Mouse (Mus musculus) embryonic facial prominence, embryonic 11.5 days (tissue): ENCODE data around the gene Tubg2. TPM values are rescaled to one million over a fixed set of nuclear protein-coding genes. Genes with fewer than 3 reads are reported as not detected.

Experiments used
- ATAC-seq: fragments of 200-750 bp; cut with Nextera tagmentation; replicated peaks from 2 replicates; pipeline ENCODE4 v1.8.0; 2017; ENCODE audit warnings: low read depth; ENCODE audit not compliant: insufficient number of reproducible peaks, low FRiP score, low TSS enrichment
- DNase-seq: peaks from one replicate; pipeline ENCODE4 v3.0.0-alpha.2; 2015; ENCODE audit warnings: low spot score
- H3K27ac ChIP-seq: fragments of 300-500 bp; sonication (generic); replicated peaks from 2 replicates; pipeline ENCODE4 v1.5.1; 2014; ENCODE audit warnings: mild to moderate bottlenecking, low read depth, low read length, control low read depth
- H3K27me3 ChIP-seq: fragments of 300-500 bp; sonication (generic); 2 replicates; pipeline ENCODE4 v1.6.1; 2014; ENCODE audit warnings: mild to moderate bottlenecking, low read length, moderate library complexity, mixed read lengths; ENCODE audit not compliant: control insufficient read depth, insufficient read depth
- H3K36me3 ChIP-seq: fragments of 300-500 bp; sonication (generic); replicated peaks from 2 replicates; pipeline ENCODE4 v1.6.1; 2014; ENCODE audit warnings: low read depth, mild to moderate bottlenecking, low read length, moderate library complexity, mixed read lengths; ENCODE audit not compliant: control insufficient read depth, insufficient read depth
- H3K4me1 ChIP-seq: fragments of 300-500 bp; sonication (generic); 2 replicates; pipeline ENCODE4 v1.6.1; 2014; ENCODE audit warnings: low read length, mixed read lengths; ENCODE audit not compliant: control insufficient read depth, insufficient read depth
- H3K4me2 ChIP-seq: fragments of 300-500 bp; sonication (generic); 2 replicates; pipeline ENCODE4 v1.6.1; 2014; ENCODE audit warnings: low read depth, mild to moderate bottlenecking, control low read depth, low read length, moderate library complexity
- H3K4me3 ChIP-seq: fragments of 300-500 bp; sonication (generic); 2 replicates; pipeline ENCODE4 v1.5.1; 2014; ENCODE audit warnings: low read depth, low read length, control low read depth
- H3K9ac ChIP-seq: fragments of 300-500 bp; sonication (generic); replicated peaks from 2 replicates; pipeline ENCODE4 v1.6.1; 2014; ENCODE audit warnings: mild to moderate bottlenecking, control low read depth, low read length
- H3K9me3 ChIP-seq: fragments of 300-500 bp; sonication (generic); replicated peaks from 2 replicates; pipeline ENCODE4 v1.6.1; 2016; ENCODE audit warnings: mild to moderate bottlenecking, low read length, inconsistent platforms, mixed read lengths; ENCODE audit not compliant: control insufficient read depth
- WGBS: fragments of 180-500 bp; shearing (Covaris S2); extraction: QIAGEN DNeasy Blood & Tissue Kit; methylation state at CpG from one replicate; pipeline ENCODE4 v1.1.7; 2014; 5-methylcytosine and 5-hydroxymethylcytosine counted together
- polyA plus RNA-seq: library from polyadenylated mRNA; unstranded; fragments of >200 nt; fragmentation: Nextera tagmentation; extraction: Ambion mirVana; gene quantifications from 2 replicates; pipeline ENCODE4 v1.2.1, GENCODE M21; 2014

Gene Tubg2
- polyA plus RNA-seq, 1 experiment from 2014 or later, result 7.8 TPM

GRCm38 (mm10) chr11:101194137-101194536 lies 38.4 kb downstream of the Tubg2 start:
- Histone ChIP-seq H3K4me3 (no peak overlapping the region), H3K36me3 (no peaks in the 10 kb centered on the region; the same call in 1 of the 2 replicates)
- 89% methylated on average over 5 of the region's 5 CpGs for WGBS

DNA sequence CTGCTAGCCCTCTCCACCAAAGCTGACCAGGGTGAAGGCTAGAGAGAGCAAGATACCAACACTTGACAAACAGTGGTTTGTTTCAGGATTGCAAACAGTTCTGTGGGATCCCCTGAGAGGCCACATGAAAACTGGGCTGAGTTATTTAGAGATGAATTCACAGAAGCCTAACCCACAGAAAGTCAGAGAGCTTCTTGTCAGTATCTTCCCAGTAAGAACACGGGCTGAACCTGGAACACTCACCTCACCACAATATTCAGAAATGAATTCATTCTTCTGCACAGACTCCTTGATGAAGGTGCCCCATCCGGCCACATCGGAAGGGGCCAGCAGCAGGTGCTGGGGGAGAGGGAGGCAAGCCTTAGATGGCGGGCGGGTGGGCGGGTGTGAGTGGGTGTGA lies 38.9 kb downstream of the Tubg2 start:
- no peak overlapping the region for H3K9ac ChIP-seq
- DNase-seq, result no peak
- 93% methylated on average over 6 of the region's 6 CpGs for WGBS
- no peak overlapping the region for H3K4me2 ChIP-seq
- no peak overlapping the region for H3K4me3 ChIP-seq
- H3K4me1 ChIP-seq, result peaks cover 13% of the 10 kb centered on the region
- no peaks in the 10 kb centered on the region for H3K27me3 ChIP-seq
- no peaks in the 10 kb centered on the region for H3K9me3 ChIP-seq
- H3K27ac ChIP-seq, result no peak overlapping the region
- H3K36me3 ChIP-seq, result no peaks in the 10 kb centered on the region; the same call in 1 of the 2 replicates
- no peak for ATAC-seq

More at GRCm38 (mm10) chr11:101194137-101194536, 38.4 kb downstream of the Tubg2 start:
- H3K4me1 ChIP-seq, result peaks cover 13% of the 10 kb centered on the region
- H3K4me2 ChIP-seq, result no peak overlapping the region
- no peaks in the 10 kb centered on the region for H3K9me3 ChIP-seq
- DNase-seq (no peak), ATAC-seq (no peak)
- no peak overlapping the region for H3K27ac ChIP-seq
- H3K27me3 ChIP-seq, result no peaks in the 10 kb centered on the region
- H3K9ac ChIP-seq, result no peak overlapping the region

GRCm38 (mm10) chr11:101195101-101195500 lies 39.4 kb downstream of the Tubg2 start:
- DNase-seq (no peak), ATAC-seq (no peak)
- no peaks in the 10 kb centered on the region; the same call in 1 of the 2 replicates for H3K36me3 ChIP-seq
- H3K27me3 ChIP-seq, result no peaks in the 10 kb centered on the region
- H3K9me3 ChIP-seq, result no peaks in the 10 kb centered on the region
- H3K4me2 ChIP-seq, result no peak overlapping the region
- H3K4me3 ChIP-seq, result no peak overlapping the region
- H3K27ac ChIP-seq, result no peak overlapping the region
- peaks cover 9% of the 10 kb centered on the region for H3K4me1 ChIP-seq
- 87% methylated on average over 1 of the region's 1 CpGs for WGBS
- H3K9ac ChIP-seq, result no peak overlapping the region

DNA sequence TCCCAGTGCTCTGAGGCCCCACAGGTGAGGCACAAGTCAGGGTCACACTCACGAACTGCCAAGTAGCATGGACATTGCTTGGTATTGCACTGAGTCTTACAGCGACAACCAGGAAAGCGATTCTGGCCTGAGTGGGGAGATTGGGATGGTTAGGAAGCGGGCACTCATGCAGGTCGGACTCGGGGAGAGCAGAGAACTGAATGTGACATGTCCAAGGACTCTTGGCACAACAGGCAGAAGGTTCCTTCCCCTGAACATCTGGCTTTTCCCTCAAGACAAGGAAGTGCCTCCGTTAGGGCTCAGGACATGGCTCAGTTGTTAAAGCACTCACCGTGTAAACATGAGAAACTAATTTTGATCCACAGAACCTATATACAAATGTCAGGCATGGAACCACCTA lies 39.9 kb downstream of the Tubg2 start:
- no peak overlapping the region for H3K4me2 ChIP-seq
- H3K9me3 ChIP-seq, result no peaks in the 10 kb centered on the region
- no peaks in the 10 kb centered on the region; the same call in 1 of the 2 replicates for H3K36me3 ChIP-seq
- no peak overlapping the region for H3K27ac ChIP-seq
- 82% methylated on average over 8 of the region's 8 CpGs for WGBS
- ATAC-seq (no peak), DNase-seq (no peak)
- no peak overlapping the region for H3K9ac ChIP-seq
- H3K4me3 ChIP-seq, result no peak overlapping the region
- H3K4me1 ChIP-seq, result peaks cover 6% of the 10 kb centered on the region; the same call in 1 of the 2 replicates
- no peaks in the 10 kb centered on the region for H3K27me3 ChIP-seq

DNA sequence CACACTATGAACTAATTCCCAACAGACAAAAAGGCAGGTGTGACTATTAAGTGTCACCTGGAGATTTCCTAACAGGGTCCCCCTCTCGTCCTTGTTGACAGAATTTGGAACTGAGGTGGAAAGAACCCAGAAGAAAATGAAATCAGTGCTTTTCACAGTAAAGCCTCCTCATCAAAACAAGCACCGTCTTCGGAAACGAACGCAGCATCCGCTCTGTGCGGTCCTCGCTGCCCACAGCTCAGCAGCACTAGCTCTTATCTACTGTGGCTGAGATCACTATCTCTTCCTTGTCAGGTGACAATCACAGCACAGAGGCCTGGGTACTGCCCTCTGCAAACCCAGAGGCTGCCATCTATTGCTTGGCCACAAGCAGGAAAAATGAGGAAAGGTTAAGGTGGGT lies 40.5 kb downstream of the Tubg2 start:
- no peaks in the 10 kb centered on the region; the same call in 1 of the 2 replicates for H3K36me3 ChIP-seq
- H3K4me2 ChIP-seq, result no peak overlapping the region
- H3K27ac ChIP-seq, result no peak overlapping the region
- no peak for DNase-seq
- WGBS, result 93% methylated on average over 8 of the region's 8 CpGs
- H3K9me3 ChIP-seq, result no peaks in the 10 kb centered on the region
- peaks cover 4% of the 10 kb centered on the region; the same call in 1 of the 2 replicates for H3K4me1 ChIP-seq
- no peak overlapping the region for H3K9ac ChIP-seq
- no peak overlapping the region for H3K4me3 ChIP-seq
- ATAC-seq, result no peak
- no peaks in the 10 kb centered on the region for H3K27me3 ChIP-seq

DNA sequence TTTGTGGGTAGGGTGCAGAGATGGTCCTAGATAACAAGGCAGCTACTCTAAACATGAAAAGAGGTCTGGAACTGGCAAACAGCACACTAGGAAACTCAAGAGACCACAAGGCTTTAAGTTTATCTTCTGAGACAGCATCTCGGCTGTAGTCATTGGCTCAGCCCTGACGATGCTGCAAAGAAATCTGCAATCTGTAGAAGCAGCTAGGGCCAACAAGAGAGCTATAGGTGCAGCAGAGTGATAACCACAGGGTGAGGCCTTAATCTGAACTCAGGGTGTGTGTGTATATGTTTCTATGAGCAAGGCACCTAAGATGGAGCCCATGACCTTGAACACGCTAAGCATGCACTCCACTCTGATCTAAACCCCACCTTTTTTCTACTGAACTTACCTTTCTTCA lies 43.8 kb downstream of the Tubg2 start:
- H3K9me3 ChIP-seq, result no peaks in the 10 kb centered on the region
- ATAC-seq (no peak), DNase-seq (no peak)
- H3K4me1 ChIP-seq, result no peaks in the 10 kb centered on the region
- H3K4me3 ChIP-seq, result no peak overlapping the region
- H3K36me3 ChIP-seq, result no peaks in the 10 kb centered on the region
- no peak overlapping the region for H3K4me2 ChIP-seq
- no peak overlapping the region for H3K9ac ChIP-seq
- H3K27ac ChIP-seq, result no peak overlapping the region
- H3K27me3 ChIP-seq, result no peaks in the 10 kb centered on the region
- WGBS, result 88% methylated on average over 3 of the region's 3 CpGs

GRCm38 (mm10) chr11:101200986-101201385 lies 45.3 kb downstream of the Tubg2 start:
- Histone ChIP-seq H3K4me3 (no peak overlapping the region), H3K4me1 (no peaks in the 10 kb centered on the region), H3K36me3 (no peaks in the 10 kb centered on the region), H3K27ac (no peak overlapping the region), H3K27me3 (no peaks in the 10 kb centered on the region), H3K9me3 (no peaks in the 10 kb centered on the region), H3K9ac (no peak overlapping the region), H3K4me2 (no peak overlapping the region)
- peak; percentile 70 for DNase-seq
- no peak for ATAC-seq
- WGBS, result 34% methylated on average over 7 of the region's 7 CpGs
